Mouse (Mus musculus) hindbrain, embryonic 14.5 days (tissue): ENCODE measurements around the gene Clcf1. TPM values are rescaled to one million over a fixed set of nuclear protein-coding genes. Genes with fewer than 3 reads are reported as not detected.
"Not testable (repeated sequence)": the region's sequence is repeated elsewhere in the genome, so short reads cannot be mapped to it uniquely, and the experiment has no call there.

Experiments used
- ATAC-seq: fragments of 200-750 bp; cut with Nextera tagmentation; 2 replicates; pipeline ENCODE4 v1.8.0; 2017; ENCODE audit warnings: moderate number of reproducible peaks, mild to moderate bottlenecking, moderate TSS enrichment, moderate library complexity; ENCODE audit not compliant: low FRiP score
- DNase-seq: peaks from one replicate; pipeline ENCODE4 v3.0.0-alpha.2; 2015; ENCODE audit warnings: low spot score
- H3K27ac ChIP-seq: fragments of 300-500 bp; sonication (generic); 2 replicates; pipeline ENCODE4 v1.5.1; 2014; ENCODE audit warnings: mild to moderate bottlenecking, moderate library complexity
- H3K27me3 ChIP-seq: fragments of 300-500 bp; sonication (generic); 2 replicates; pipeline ENCODE4 v1.6.1; 2014; ENCODE audit warnings: mild to moderate bottlenecking, low read length, mixed read lengths; ENCODE audit not compliant: control insufficient read depth, insufficient read depth
- H3K36me3 ChIP-seq: fragments of 300-500 bp; sonication (generic); replicated peaks from 2 replicates; pipeline ENCODE4 v1.6.1; 2014; ENCODE audit not compliant: control insufficient read depth, insufficient read depth
- H3K4me1 ChIP-seq: fragments of 300-500 bp; sonication (generic); replicated peaks from 2 replicates; pipeline ENCODE4 v1.6.1; 2014; ENCODE audit warnings: antibody characterized with exemption, low read length, mixed read lengths; ENCODE audit not compliant: control insufficient read depth, insufficient read depth
- H3K4me2 ChIP-seq: fragments of 300-500 bp; sonication (generic); replicated peaks from 2 replicates; pipeline ENCODE4 v1.6.1; 2014; ENCODE audit warnings: mild to moderate bottlenecking, moderate library complexity
- H3K4me3 ChIP-seq: fragments of 300-500 bp; sonication (generic); replicated peaks from 2 replicates; pipeline ENCODE4 v1.5.1; 2014; ENCODE audit warnings: mild to moderate bottlenecking, low read length
- H3K9ac ChIP-seq: fragments of 300-500 bp; sonication (generic); 2 replicates; pipeline ENCODE4 v1.6.1; 2014
- H3K9me3 ChIP-seq: fragments of 300-500 bp; sonication (generic); 2 replicates; pipeline ENCODE4 v1.6.1; 2016; ENCODE audit warnings: low read length; ENCODE audit not compliant: control insufficient read depth
- WGBS: fragments of 180-500 bp; shearing (Covaris S2); extraction: QIAGEN DNeasy Blood & Tissue Kit; methylation state at CpG from one replicate; pipeline ENCODE4 v1.1.7; 2014; 5-methylcytosine and 5-hydroxymethylcytosine counted together
- polyA plus RNA-seq: library from polyadenylated mRNA; unstranded; fragments of >200 nt; fragmentation: Nextera tagmentation; extraction: Ambion mirVana; gene quantifications from 2 replicates; pipeline ENCODE4 v1.2.1, GENCODE M21; 2014

The Clcf1 gene
- polyA plus RNA-seq, 1 experiment from 2014 or later, result 0.51 TPM

DNA sequence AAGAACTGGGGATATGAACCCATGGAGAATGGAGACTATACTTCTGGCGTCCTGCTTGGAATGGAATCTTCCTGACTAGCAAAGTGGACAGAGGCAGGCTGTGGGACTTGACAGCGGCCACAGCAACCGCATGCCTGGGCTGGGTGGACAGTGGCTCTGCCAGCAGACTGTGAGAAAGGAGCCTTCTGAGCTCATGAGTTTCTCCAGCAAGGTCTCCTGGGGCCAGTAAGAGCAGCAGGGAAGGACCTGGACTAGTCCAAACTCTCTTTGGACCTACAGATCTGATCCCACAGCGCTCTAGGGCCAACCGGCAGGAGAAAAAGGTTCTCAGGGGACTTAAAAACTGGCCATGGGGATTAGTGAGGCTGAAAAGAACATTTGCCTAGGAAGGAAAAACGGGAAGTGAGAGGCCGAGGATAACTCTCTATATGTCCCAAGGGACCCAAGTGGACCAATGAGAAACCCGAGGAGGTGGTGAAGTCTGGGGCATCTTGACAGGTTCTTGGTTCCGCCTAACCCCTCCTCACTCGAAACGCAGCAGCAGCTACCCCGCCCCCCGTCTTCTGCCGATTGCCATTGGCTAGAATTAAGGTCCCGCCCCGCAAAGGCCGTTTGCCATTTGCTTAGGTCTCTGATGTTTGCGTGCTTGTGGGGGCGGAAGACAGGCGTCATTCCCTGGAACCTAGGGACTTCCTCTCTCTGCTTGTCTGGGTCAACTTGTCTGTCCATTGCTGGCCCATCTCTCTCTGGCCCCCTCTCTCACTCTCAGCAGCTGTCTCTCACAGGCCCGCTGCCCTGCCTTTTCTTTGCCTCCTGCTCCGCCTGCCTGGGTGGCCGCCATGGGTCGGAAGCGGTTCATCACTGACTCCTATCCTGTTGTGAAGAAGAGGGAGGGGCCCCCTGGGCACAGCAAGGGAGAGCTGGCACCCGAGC, 17.5 kb downstream of the Clcf1 start, which contains the start of gene Pold4:
Gene Pold4, plus strand, starts transcription at position 647 of the 933 bp plus-strand sequence.
- H3K27me3 ChIP-seq, result peaks cover 13% of the 10 kb centered on the region
- H3K4me3 ChIP-seq, result peak within 1 kb of the TSS; percentile 48
- peak within 1 kb of the TSS; percentile 85 for H3K27ac ChIP-seq
- no peaks in the 10 kb centered on the region for H3K9me3 ChIP-seq
- H3K4me1 ChIP-seq, result peaks cover 10% of the 10 kb centered on the region
- no peaks in the 10 kb centered on the region for H3K36me3 ChIP-seq
- H3K4me2 ChIP-seq, result peak within 1 kb of the TSS; percentile 79
- DNase-seq (peak; percentile 89), ATAC-seq (peak; percentile 91)
- H3K9ac ChIP-seq, result peak within 1 kb of the TSS; percentile 74
- WGBS, result 11% methylated on average over 26 of the region's 26 CpGs

DNA sequence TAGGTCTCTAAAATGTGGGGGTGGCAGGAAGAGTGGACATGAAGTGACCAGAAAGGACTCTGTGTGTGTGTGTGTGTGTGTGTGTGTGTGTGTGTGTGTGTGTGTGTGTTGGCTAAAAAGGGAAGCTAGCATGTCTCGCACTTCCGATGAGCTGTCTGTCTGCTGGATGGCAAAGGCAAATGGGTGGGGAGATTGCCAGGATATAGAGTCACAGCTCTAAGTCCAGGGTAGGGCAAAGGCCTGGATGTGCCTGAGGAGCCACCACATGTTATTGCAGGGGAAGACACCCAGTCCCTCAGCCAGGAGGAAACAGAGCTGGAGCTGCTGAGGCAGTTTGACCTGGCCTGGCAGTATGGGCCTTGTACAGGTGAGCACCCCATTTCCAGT, 18.1 kb downstream of the Clcf1 start:
- no peak for DNase-seq
- H3K27ac ChIP-seq, result peak overlapping the region; percentile 85
- ATAC-seq, result no peak
- peaks cover 13% of the 10 kb centered on the region for H3K27me3 ChIP-seq
- peak overlapping the region; percentile 79 for H3K4me2 ChIP-seq
- WGBS, result 39% methylated on average over 2 of the region's 2 CpGs
- peak overlapping the region; percentile 48 for H3K4me3 ChIP-seq
- no peaks in the 10 kb centered on the region for H3K9me3 ChIP-seq
- peak overlapping the region; percentile 74 for H3K9ac ChIP-seq
- H3K36me3 ChIP-seq, result no peaks in the 10 kb centered on the region
- H3K4me1 ChIP-seq, result peaks cover 10% of the 10 kb centered on the region

DNA sequence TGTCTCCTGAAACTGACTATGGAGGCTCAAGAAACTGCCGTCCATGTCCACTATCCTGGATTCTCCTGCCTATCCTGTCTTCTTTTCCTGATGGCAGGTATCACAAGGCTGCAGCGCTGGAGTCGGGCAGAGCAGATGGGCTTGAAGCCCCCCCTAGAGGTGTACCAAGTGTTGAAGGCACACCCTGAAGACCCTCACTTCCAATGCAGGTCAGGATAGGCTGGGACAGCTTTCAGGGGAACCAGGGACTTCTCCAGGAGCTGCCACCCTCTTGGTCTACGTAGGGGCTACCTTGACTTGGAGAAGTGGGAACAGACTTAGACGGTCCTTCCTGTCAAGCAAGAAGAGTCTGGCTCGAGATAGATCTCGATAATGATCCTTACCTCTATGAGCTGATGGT, 18.6 kb downstream of the Clcf1 start:
- ATAC-seq, result no peak
- DNase-seq, result no peak
- peaks cover 13% of the 10 kb centered on the region for H3K27me3 ChIP-seq
- H3K9me3 ChIP-seq, result no peaks in the 10 kb centered on the region
- H3K4me2 ChIP-seq, result peak overlapping the region; percentile 79
- H3K9ac ChIP-seq, result peak overlapping the region; percentile 74; the same call in 1 of the 2 replicates
- H3K4me1 ChIP-seq, result peaks cover 10% of the 10 kb centered on the region
- 83% methylated on average over 7 of the region's 7 CpGs for WGBS
- no peaks in the 10 kb centered on the region for H3K36me3 ChIP-seq
- peak overlapping the region; percentile 48; the same call in 1 of the 2 replicates for H3K4me3 ChIP-seq
- no peak overlapping the region for H3K27ac ChIP-seq

DNA sequence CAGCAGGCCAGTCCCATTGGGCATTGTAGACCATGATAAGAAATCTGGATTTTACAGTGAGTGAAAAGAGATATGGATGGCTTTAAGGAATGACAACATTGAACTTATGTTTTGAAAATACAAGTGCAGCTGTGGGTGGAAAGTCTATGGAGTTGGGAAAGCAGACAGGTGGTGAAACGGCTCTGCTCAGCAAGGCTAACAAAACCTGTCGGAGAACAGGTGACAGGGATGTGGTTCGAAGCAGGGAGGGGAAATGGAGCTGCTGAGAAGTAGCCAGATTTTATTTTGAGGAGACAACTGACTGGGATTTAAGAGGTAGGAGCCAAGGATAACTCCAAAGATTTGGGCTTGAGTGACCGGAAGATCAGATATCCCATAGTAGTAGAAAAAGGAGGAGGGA, 20.5 kb downstream of the Clcf1 start:
- no peaks in the 10 kb centered on the region for H3K36me3 ChIP-seq
- H3K9ac ChIP-seq, result no peak overlapping the region
- H3K27me3 ChIP-seq, result peaks cover 3% of the 10 kb centered on the region; the same call in 1 of the 2 replicates
- H3K4me3 ChIP-seq, result no peak overlapping the region
- DNase-seq, result no peak
- peaks cover 10% of the 10 kb centered on the region for H3K4me1 ChIP-seq
- H3K9me3 ChIP-seq, result no peaks in the 10 kb centered on the region
- no peak for ATAC-seq
- WGBS, result 82% methylated on average over 4 of the region's 4 CpGs
- H3K27ac ChIP-seq, result no peak overlapping the region
- no peak overlapping the region for H3K4me2 ChIP-seq

DNA sequence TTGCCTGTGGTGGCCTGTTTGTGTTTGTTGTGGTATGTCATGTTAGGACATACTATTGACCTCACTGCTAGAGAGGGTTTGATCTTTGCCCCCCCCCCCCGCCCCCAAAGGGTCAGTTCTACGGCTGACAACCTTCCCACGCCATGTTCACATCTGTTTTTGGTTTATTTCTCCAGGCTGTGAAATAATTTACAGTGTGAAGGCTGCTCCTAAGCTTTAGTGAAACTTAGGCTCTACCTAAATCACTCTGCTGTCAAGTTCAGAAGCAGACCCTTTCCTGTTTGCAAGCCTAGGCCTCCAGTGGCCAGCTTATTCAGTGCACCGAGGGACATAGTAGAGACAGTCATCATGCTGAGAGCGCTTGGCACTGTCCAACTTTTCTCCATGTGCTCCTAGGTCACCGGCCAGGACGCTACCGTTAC, 26.2 kb downstream of the Clcf1 start:
- no peaks in the 10 kb centered on the region for H3K4me1 ChIP-seq
- H3K9me3 ChIP-seq, result no peaks in the 10 kb centered on the region
- no peaks in the 10 kb centered on the region for H3K27me3 ChIP-seq
- 81% methylated on average over 8 of the region's 8 CpGs for WGBS
- no peak overlapping the region for H3K9ac ChIP-seq
- no peak overlapping the region for H3K4me3 ChIP-seq
- no peak overlapping the region for H3K4me2 ChIP-seq
- DNase-seq (no peak), ATAC-seq (no peak)
- no peak overlapping the region for H3K27ac ChIP-seq
- no peaks in the 10 kb centered on the region for H3K36me3 ChIP-seq

DNA sequence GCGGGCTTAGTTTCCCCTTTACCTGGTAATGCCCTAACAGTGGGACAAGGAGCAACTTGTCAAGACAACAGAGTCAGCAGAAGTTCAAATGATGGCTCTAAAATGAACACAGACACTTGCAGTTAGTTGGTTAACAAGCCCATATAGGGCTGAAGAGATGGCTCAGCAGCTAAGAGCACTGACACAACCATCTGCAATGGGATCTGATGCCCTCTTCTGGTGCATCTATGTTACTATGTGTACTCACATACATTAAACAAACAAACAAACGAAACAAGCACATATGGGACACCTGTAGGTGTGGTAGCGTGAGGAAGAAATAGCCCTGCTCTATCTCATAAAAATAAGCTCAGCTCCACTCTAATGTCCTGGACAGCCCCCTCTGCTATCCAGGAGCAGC, 28.4 kb downstream of the Clcf1 start:
- no peaks in the 10 kb centered on the region for H3K4me1 ChIP-seq
- no peak overlapping the region for H3K4me2 ChIP-seq
- H3K9ac ChIP-seq, result no peak overlapping the region
- no peaks in the 10 kb centered on the region for H3K27me3 ChIP-seq
- H3K36me3 ChIP-seq, result no peaks in the 10 kb centered on the region
- DNase-seq (no peak), ATAC-seq (no peak)
- no peaks in the 10 kb centered on the region for H3K9me3 ChIP-seq
- H3K27ac ChIP-seq, result no peak overlapping the region
- WGBS, result 73% methylated on average over 3 of the region's 3 CpGs
- H3K4me3 ChIP-seq, result no peak overlapping the region

DNA sequence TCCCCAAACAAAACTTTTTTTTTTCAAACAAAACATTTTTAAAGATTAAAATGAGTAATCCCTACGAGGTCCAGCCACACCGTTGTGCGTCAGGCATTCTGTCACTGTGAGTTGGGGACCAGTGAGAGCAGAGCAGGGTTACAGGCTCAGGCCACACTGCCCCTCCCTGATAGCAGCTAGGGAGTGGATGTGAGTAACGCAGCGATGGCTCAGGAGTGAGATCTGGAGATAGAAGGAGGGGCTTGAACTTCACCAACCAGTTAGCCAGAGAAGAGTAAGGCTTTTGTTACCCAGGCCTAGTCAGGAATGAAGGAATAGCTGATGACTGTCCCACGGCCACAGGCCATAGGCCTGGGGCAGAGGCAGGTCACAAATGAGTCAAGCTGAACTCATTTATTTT, 30.7 kb downstream of the Clcf1 start:
- no peak for ATAC-seq
- no peak overlapping the region for H3K4me2 ChIP-seq
- no peaks in the 10 kb centered on the region for H3K9me3 ChIP-seq
- no peak overlapping the region for H3K4me3 ChIP-seq
- no peaks in the 10 kb centered on the region for H3K36me3 ChIP-seq
- DNase-seq, result no peak
- WGBS, result 86% methylated on average over 6 of the region's 6 CpGs
- no peak overlapping the region for H3K9ac ChIP-seq
- no peak overlapping the region for H3K27ac ChIP-seq
- H3K27me3 ChIP-seq, result no peaks in the 10 kb centered on the region
- no peaks in the 10 kb centered on the region for H3K4me1 ChIP-seq

DNA sequence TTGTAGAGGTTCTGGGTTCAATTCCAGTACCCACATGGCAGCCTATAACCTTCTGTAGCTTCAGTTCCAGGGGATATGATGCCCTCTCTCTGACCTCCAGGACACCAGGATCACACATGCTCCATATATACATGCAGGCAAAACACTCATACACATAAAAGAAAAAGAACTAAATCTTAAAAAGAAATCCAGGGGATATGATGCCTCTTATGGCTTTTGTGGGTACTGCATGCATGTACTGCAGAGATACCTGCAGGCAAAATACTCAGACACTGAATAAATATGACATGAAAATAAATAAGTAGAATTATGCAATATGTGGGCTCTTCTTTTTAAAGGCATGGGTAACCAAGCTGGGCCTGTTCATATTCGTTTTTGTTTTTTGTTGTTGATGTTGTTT, 33.0 kb downstream of the Clcf1 start:
- DNase-seq (no peak), ATAC-seq (no peak)
- no peak overlapping the region for H3K9ac ChIP-seq
- no peak overlapping the region for H3K4me3 ChIP-seq
- H3K4me2 ChIP-seq, result no peak overlapping the region
- H3K27me3 ChIP-seq, result no peaks in the 10 kb centered on the region
- H3K36me3 ChIP-seq, result no peaks in the 10 kb centered on the region
- no peaks in the 10 kb centered on the region for H3K9me3 ChIP-seq
- no peak overlapping the region for H3K27ac ChIP-seq
- 55% methylated on average over 1 of the region's 1 CpGs for WGBS
- no peaks in the 10 kb centered on the region for H3K4me1 ChIP-seq

DNA sequence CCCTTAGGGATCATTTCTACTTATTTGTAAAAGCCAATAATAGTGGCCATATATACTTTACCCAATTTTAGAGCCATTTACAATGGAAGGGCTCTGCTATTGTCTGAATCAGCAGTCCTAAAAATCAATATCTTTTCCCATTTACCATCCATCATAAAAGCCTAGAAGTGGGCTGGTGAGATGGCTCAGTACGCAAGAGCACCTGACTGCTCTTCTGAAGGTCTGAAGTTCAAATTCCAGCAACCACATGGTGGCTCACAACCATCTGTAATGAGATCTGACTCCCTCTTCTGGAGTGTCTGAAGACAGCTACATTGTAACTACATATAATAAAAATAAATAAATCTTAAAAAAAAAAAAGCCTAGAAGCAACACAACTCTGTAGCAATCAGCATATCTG, 34.6 kb downstream of the Clcf1 start:
- not testable (repeated sequence) for ATAC-seq, DNase-seq, H3K27ac ChIP-seq, H3K4me3 ChIP-seq, H3K4me1 ChIP-seq, H3K27me3 ChIP-seq, H3K9me3 ChIP-seq, H3K9ac ChIP-seq, H3K4me2 ChIP-seq, H3K36me3 ChIP-seq
- WGBS, result 79% methylated on average over 1 of the region's 1 CpGs
